Mouse (Mus musculus): ENCODE results near the gene Ifngr1.

DNA sequence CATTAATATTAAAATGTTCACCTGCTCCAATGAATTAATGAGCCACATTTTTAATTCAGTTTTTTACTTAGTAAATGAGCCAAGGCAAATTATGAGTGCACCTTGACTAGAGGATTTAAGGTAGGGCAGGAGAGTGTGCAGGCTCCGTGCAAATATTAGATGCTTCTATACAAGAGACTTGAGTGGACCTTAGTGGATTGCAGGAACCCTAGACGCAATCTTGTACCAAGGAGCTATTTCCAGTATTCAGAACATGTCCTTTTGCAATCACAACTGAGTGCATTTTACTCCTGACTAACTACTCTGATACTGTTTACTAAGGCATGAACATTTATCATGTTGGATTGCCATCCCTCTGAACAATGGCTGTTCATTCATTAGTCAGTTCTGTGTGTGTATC lies 19.9 kb downstream of the Ifngr1 start:
- no peak for TF ChIP-seq POLR2A (IDR thresholded peaks at IDR 0.05; ENCODE audit: insufficient read depth, low read length)
- TF ChIP-seq CTCF (IDR thresholded peaks at IDR 0.05; ENCODE audit: low read depth, low read length): no peak

Data from ES-Bruce4 (cell line).